Mouse (Mus musculus): ENCODE measurements at regions not wholly inside any gene's neighbourhood (a gene's known extent, or its start where the extent isn't known, plus 50 kb on each side); places are given as distances from the start of the nearest gene placed in this dataset.

DNA sequence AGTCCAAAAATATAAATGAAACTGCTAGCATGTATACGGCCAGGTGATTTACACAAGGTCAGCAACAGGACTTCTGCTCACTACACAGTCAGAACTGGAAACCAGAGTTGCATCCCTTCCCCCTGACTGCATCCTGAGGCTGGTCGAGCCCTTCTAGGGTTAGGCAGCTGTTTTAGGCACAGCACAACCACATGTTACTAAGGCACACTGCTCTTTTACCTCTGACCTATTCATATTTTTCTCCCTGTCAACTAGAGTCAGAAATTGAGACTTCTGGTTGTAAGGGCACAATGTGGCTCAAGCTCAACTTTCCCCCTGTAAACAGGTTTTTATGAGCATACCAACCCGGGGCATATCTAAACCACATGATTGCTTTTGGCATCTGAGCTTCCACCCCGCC lies 151.3 kb upstream of the Nrip1 start:
- H3K4me3 ChIP-seq: no peak overlapping the region
- H3K4me1 ChIP-seq: no peaks in the 10 kb centered on the region
- no peak overlapping the region for H3K9ac ChIP-seq
- no peaks in the 10 kb centered on the region for H3K27me3 ChIP-seq (replicated peaks)
- no peak for ATAC-seq (replicated peaks)
- no peaks in the 10 kb centered on the region for H3K9me3 ChIP-seq
- no peak overlapping the region for H3K4me2 ChIP-seq
- no peak overlapping the region for H3K27ac ChIP-seq
- WGBS: 92% methylated on average over 4 of the region's 4 CpGs
- H3K36me3 ChIP-seq (replicated peaks): no peaks in the 10 kb centered on the region

DNA sequence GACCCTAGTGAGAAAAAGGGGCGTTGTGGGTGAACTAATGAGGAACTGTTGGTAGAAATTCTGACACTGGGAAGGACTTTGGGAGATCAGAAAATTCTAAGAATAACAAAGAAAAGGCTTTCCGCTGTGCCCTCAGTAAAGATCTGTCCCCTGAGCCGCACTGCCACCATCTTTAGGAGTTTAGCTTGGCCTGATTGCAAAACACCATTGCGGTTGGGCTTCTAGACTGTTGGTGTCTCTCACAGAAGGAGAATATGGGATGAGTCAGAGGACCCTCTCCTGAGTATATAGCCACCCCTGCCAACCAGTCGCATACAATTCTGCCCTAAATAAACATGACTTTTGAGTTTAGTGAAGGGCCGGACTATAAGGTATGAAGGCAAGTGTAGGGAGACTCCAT lies 147.5 kb upstream of the Nrip1 start:
- Histone ChIP-seq H3K4me3 (no peak overlapping the region), H3K4me1 (no peaks in the 10 kb centered on the region), H3K4me2 (no peak overlapping the region), H3K27me3 (replicated peaks) (no peaks in the 10 kb centered on the region), H3K9ac (no peak overlapping the region), H3K9me3 (no peaks in the 10 kb centered on the region), H3K27ac (no peak overlapping the region), H3K36me3 (replicated peaks) (no peaks in the 10 kb centered on the region)
- ATAC-seq (replicated peaks): no peak
- WGBS: 92% methylated on average over 6 of the region's 6 CpGs

DNA sequence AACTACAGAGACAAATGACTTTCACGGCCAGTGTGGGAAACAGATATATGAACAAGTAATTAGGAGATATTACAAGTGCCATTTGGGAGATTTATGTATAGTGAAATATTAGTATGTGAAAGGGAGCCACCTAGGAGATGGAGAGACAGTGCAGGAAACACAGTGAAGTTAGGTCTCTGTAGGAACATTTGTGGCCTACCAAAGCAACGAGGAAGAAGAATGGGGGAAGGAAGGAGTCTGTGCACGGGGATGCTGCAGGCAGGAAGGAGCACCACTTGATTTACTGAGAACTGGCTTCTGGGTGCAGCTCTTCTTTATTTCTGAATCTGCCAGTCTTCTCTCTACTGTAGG lies 147.0 kb upstream of the Nrip1 start:
- no peak overlapping the region for H3K9ac ChIP-seq
- no peak overlapping the region for H3K27ac ChIP-seq
- no peak for ATAC-seq (replicated peaks)
- H3K4me3 ChIP-seq: no peak overlapping the region
- no peaks in the 10 kb centered on the region for H3K36me3 ChIP-seq (replicated peaks)
- H3K4me1 ChIP-seq: no peaks in the 10 kb centered on the region
- 77% methylated on average over 3 of the region's 3 CpGs for WGBS
- H3K4me2 ChIP-seq: no peak overlapping the region
- H3K9me3 ChIP-seq: no peaks in the 10 kb centered on the region
- H3K27me3 ChIP-seq (replicated peaks): no peaks in the 10 kb centered on the region

DNA sequence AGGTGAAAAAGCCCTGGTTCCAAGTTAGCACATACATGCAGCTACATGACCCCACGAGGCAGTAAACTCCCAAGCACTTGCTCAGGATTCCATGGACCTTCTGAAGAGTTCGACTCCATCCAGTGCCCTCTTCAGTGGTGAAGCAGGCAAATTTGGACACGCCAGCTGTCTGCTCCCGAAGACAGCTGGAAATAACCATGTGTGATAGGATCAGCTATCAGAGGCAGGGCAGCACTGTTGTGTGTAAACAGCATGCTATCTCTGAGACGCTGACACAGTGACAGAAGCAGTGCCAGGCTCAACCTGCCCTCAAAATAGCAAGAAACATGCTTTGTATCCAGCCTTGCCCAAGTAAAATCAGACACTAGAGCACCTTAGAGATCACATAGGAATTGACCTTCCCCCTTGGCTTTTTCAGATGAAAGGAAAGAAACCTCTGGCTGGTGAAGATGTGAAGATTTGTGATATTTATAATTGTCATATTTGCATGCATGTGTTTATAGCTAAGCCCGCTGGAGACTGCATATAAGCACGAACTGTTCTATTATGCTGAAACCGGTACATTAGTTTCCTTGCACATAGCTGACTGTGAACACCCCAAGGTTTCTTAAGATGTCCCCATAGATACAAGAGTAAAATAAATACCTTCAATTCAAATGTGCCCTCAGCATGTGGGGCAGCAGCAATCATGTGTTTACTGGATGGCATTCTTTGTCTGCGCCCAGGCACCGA lies 146.4 kb upstream of the Nrip1 start:
- no peak overlapping the region for H3K27ac ChIP-seq
- H3K4me2 ChIP-seq: no peak overlapping the region
- no peak overlapping the region for H3K4me3 ChIP-seq
- WGBS: 87% methylated on average over 10 of the region's 10 CpGs
- H3K36me3 ChIP-seq (replicated peaks): no peaks in the 10 kb centered on the region
- H3K27me3 ChIP-seq (replicated peaks): no peaks in the 10 kb centered on the region
- H3K4me1 ChIP-seq: no peaks in the 10 kb centered on the region
- H3K9ac ChIP-seq: no peak overlapping the region
- ATAC-seq (replicated peaks): no peak
- no peaks in the 10 kb centered on the region for H3K9me3 ChIP-seq

DNA sequence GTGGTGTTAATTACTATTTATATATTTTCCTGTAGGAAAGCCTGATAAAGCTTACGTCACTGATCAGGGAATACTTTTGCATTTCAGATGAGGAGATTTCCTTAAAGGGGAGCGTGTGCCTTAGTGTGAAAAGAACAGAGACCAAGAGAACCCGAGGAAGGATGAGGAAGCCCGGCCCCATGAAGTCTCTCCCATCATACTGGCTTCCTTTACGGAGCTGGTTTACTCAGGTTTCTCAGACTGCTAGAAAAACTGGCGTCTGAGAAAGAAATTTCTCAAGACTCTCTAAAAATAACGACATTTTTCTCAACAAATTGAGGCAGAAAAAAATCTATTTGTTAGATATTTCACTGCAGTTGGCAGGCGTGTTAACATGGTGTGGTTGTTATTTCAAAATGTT lies 137.2 kb upstream of the Nrip1 start:
- no peak for ATAC-seq (replicated peaks)
- H3K4me2 ChIP-seq: no peak overlapping the region
- H3K27me3 ChIP-seq (replicated peaks): no peaks in the 10 kb centered on the region
- no peak overlapping the region for H3K4me3 ChIP-seq
- H3K4me1 ChIP-seq: no peaks in the 10 kb centered on the region
- no peak overlapping the region for H3K9ac ChIP-seq
- no peaks in the 10 kb centered on the region for H3K36me3 ChIP-seq (replicated peaks)
- H3K27ac ChIP-seq: no peak overlapping the region
- no peaks in the 10 kb centered on the region for H3K9me3 ChIP-seq
- 65% methylated on average over 8 of the region's 8 CpGs for WGBS

DNA sequence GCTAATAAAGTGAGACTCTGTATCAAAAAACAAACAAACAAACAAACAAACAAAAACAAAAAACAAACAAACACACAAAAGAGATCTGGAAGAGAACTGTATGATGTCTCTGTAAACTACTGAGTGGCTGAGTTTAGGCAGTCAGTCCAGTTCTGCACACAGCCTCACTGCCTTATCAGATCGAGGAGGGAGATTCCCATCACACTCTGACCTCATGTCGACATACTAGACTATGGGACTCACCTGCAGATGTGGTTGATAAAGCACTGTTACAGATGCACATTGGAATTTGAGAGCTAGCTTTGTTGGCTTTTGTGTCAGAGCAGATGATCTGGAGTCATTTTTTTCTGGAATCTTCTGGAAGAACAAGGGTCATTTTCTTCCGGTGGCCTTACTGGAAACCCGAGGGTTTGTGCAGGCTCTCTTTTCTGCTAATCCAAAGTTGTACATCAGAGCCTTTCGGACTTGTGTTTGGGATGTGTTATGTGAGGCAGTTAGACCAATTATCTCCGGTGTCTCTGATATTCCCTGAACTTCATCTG lies 135.6 kb upstream of the Nrip1 start:
- H3K9me3 ChIP-seq: no peaks in the 10 kb centered on the region
- no peak overlapping the region for H3K27ac ChIP-seq
- ATAC-seq (replicated peaks): no peak
- no peaks in the 10 kb centered on the region for H3K36me3 ChIP-seq (replicated peaks)
- 92% methylated on average over 6 of the region's 6 CpGs for WGBS
- H3K4me1 ChIP-seq: no peaks in the 10 kb centered on the region
- no peak overlapping the region for H3K4me3 ChIP-seq
- H3K27me3 ChIP-seq (replicated peaks): no peaks in the 10 kb centered on the region
- no peak overlapping the region for H3K4me2 ChIP-seq
- no peak overlapping the region for H3K9ac ChIP-seq

DNA sequence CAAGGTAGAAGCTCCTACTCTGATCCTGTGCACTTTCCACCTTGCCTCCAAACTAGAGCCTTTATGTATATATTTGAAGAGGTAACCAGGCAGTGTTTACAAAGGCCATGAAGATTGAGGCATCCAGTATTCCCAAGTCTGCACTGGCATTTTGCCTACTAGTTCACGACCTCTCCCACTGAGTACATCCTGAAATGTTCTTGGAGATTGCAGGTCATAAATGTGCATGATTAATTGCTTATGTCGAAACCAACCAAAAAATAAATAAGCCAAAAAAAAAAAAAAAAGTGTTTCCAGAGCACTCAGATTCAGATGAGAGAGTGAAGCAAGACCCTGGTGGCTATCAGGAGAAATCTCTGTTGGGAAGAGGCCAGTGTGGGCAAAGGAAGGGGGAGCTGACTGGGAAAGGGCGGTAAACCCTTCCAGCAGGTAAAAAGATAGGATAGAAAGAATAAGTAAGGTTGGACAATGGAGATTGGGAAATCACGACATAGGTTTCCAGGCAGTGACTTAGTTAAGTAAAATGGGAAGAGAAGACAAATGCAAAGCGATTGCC lies 133.6 kb upstream of the Nrip1 start:
- no peaks in the 10 kb centered on the region for H3K36me3 ChIP-seq (replicated peaks)
- H3K4me3 ChIP-seq: no peak overlapping the region
- no peaks in the 10 kb centered on the region for H3K4me1 ChIP-seq
- no peak overlapping the region for H3K9ac ChIP-seq
- H3K9me3 ChIP-seq: no peaks in the 10 kb centered on the region
- ATAC-seq (replicated peaks): no peak
- WGBS: 89% methylated on average over 5 of the region's 5 CpGs
- no peak overlapping the region for H3K27ac ChIP-seq
- H3K4me2 ChIP-seq: no peak overlapping the region
- no peaks in the 10 kb centered on the region for H3K27me3 ChIP-seq (replicated peaks)

DNA sequence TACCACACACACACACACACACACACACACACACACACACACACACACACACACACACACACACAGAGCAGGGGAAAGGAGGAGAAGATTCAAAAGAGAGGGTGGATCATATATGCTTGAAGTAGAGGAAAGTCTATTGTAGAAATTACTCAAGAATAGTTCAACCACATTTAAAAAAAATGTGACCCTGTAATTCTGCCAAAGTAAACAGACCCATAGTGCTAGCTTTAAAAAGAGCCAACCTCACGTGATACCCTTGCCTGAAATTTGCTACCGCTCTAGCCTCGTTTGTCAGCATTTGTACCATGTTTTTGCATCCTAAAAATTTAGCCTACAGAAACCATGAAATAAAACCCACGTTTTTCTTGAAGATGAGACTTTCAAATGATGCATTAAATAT lies 132.6 kb upstream of the Nrip1 start:
- no peak overlapping the region for H3K9ac ChIP-seq
- no peak overlapping the region for H3K4me3 ChIP-seq
- no peak overlapping the region for H3K27ac ChIP-seq
- no peaks in the 10 kb centered on the region for H3K27me3 ChIP-seq (replicated peaks)
- H3K4me2 ChIP-seq: no peak overlapping the region
- no peaks in the 10 kb centered on the region for H3K4me1 ChIP-seq
- no peaks in the 10 kb centered on the region for H3K36me3 ChIP-seq (replicated peaks)
- H3K9me3 ChIP-seq: no peaks in the 10 kb centered on the region
- 84% methylated on average over 4 of the region's 4 CpGs for WGBS
- no peak for ATAC-seq (replicated peaks)

DNA sequence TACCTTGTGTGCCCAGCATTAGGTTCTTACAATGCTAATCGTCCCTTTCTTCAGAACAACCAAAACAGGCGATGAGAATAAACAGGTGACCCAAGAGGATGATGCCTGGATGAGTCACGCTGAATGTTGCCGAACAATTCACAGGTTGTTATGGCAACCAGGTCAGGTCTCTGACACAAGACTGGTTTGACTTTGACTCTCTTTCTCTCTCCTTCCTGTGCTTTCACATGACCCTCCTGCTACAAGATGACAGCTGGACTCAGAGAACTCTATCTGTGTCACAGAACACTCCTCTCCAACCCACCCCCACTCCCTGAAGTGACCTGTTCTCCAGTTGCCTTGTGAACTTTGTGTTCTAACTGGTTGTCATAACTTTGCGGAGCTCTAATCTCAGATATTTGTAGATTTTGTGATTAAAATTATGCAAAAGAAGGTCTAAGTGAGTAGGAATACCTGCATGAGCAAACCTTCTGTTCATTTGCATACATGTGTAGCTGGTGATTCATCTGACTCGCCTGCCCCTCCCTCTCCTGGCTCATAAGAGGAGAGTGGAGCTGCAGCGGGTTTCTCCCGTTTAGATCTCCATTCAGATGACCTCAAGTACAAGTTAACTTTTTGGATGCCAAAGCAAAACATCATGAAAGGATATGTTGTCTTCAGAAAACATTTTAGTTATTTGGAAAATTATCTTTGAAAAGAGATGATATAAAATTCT lies 126.2 kb upstream of the Nrip1 start:
- 66% methylated on average over 8 of the region's 8 CpGs for WGBS
- Histone ChIP-seq H3K27ac (no peak overlapping the region), H3K4me3 (no peak overlapping the region), H3K9ac (no peak overlapping the region), H3K4me2 (no peak overlapping the region), H3K27me3 (replicated peaks) (no peaks in the 10 kb centered on the region), H3K9me3 (no peaks in the 10 kb centered on the region), H3K4me1 (no peaks in the 10 kb centered on the region), H3K36me3 (replicated peaks) (no peaks in the 10 kb centered on the region)
- 0 out of 2 replicates have a peak, but pooled peaks have one; percentile 30 for ATAC-seq (replicated peaks)

DNA sequence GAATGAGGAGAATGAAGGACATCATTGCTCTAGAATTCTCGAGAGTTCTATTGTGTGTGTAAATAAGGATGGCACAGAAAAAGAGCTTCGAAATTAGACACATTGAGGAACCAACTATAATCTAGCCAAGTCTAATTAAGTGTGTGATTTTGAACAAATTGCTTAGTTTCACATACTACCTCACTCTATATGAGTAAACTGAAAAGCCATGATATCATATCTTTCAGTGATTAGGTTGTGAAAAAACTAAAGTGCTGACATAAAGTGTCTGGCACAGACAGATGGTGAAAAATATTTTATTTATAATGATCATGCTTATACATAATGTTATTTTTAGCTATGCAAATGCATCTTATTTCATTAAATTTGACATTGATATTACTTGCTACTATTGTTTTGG lies 124.6 kb upstream of the Nrip1 start:
- no peaks in the 10 kb centered on the region for H3K4me1 ChIP-seq
- no peaks in the 10 kb centered on the region for H3K27me3 ChIP-seq (replicated peaks)
- no peak overlapping the region for H3K4me3 ChIP-seq
- no peak overlapping the region for H3K4me2 ChIP-seq
- H3K27ac ChIP-seq: no peak overlapping the region
- no peak for ATAC-seq (replicated peaks)
- no peaks in the 10 kb centered on the region for H3K9me3 ChIP-seq
- WGBS: 74% methylated on average over 2 of the region's 2 CpGs
- no peaks in the 10 kb centered on the region for H3K36me3 ChIP-seq (replicated peaks)
- no peak overlapping the region for H3K9ac ChIP-seq

DNA sequence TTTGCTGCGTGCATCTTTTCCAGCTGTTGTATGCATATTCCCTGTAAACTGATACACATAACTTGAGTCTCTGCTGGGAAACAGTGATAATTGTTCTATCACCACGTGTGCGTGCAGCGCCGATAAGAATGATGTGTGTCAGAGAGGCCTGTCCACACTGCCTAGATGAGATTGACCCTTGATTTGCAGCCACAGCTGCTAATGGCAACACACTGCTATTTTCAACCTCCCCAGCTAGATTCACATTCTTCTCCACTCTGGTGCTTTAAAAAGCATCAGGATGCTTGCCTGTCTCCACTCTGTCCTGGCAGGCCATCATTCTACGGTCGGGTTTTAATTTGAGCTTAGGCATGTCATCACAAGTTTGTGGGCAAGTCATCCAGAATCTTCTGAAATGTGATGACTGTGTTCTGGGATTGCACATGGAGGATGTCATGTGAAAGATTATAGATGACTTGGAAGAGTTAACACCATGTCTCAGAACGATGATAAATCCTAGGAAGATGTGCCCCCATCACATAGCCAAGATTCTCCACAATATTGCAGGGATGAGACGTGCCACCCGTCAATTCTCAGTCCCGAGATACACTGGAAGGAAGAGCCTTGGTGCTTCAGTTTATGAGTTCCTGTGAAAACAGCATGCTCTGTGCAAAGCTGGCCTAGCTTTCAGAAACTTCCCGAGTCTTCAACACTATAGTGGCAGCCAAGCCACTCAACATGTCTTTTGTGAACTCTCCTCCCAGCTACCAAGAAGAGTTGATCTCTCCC lies 123.6 kb upstream of the Nrip1 start:
- Histone ChIP-seq H3K36me3 (replicated peaks) (no peaks in the 10 kb centered on the region), H3K9ac (no peak overlapping the region), H3K4me3 (no peak overlapping the region), H3K4me1 (no peaks in the 10 kb centered on the region), H3K27ac (no peak overlapping the region), H3K4me2 (no peak overlapping the region), H3K27me3 (replicated peaks) (no peaks in the 10 kb centered on the region), H3K9me3 (no peaks in the 10 kb centered on the region)
- no peak for ATAC-seq (replicated peaks)
- 93% methylated on average over 12 of the region's 12 CpGs for WGBS

DNA sequence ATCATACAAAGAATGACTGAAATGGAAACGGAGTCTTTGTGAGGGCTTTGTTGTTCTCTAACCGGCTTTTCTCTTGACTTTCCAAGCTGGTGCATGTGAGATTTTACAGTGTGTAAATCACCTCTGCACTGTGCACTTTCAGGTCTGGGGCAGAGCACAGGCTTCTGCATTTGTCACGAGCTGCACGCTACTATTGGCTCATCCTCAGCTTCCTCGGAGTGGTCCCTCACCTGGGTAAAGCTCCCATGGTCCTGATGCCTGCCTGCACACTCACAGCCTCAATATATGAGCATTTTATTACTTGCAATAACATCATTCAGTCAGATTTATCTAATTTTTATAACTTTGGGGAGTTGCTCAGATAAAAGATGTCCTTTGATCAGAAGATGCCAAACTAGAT lies 109.8 kb upstream of the Nrip1 start:
- WGBS: 82% methylated on average over 5 of the region's 5 CpGs
- Histone ChIP-seq H3K36me3 (replicated peaks) (no peaks in the 10 kb centered on the region), H3K27me3 (replicated peaks) (no peaks in the 10 kb centered on the region), H3K4me3 (no peak overlapping the region), H3K9ac (no peak overlapping the region), H3K27ac (no peak overlapping the region), H3K4me2 (no peak overlapping the region), H3K4me1 (no peaks in the 10 kb centered on the region), H3K9me3 (no peaks in the 10 kb centered on the region)
- ATAC-seq (replicated peaks): no peak
